Comparison of ENCODE assay signal across 22 mouse cellular contexts in genomic region chr16:96971768-96972167, GRCm38 (mm10).
A peak's percentile ranks its signal among the peaks of the same experiment; 100 is the strongest.
DNase-seq lines count a peak whose midpoint lies in the region; ATAC-seq and TF ChIP-seq lines count a peak whose summit lies in the region.
"Had no signal": no experiment of that assay in that cellular context is flagged by ENCODE, and none has a peak within 500 bp of the region (broad histone marks: within the 10 kb centered on the region; RNA-seq: fewer than 3 reads in every experiment).

No protein-coding gene starts in this region.

- no peaks in the 10 kb centered on the region for H3K36me3 ChIP-seq in hindbrain, embryonic 13.5 days
- no peaks in the 10 kb centered on the region for H3K36me3 ChIP-seq in hindbrain, postnatal 0 days (ENCODE audit: insufficient read depth, low read length)
- no peaks in the 10 kb centered on the region for H3K36me3 ChIP-seq in midbrain, embryonic 12.5 days
- no peaks in the 10 kb centered on the region for H3K36me3 ChIP-seq in midbrain, embryonic 11.5 days (ENCODE audit: control insufficient read depth, insufficient read depth, low read length)
- no peaks in the 10 kb centered on the region for H3K36me3 ChIP-seq in midbrain, postnatal 0 days (ENCODE audit: insufficient read depth, low read length)
- H3K36me3 ChIP-seq: embryonic facial prominence, embryonic 15.5 days; forebrain, embryonic 10.5 days; heart, embryonic 12.5 days; hindbrain, embryonic 10.5 days had no signal

- H3K27ac ChIP-seq in hindbrain, embryonic 13.5 days = peak overlapping the region; percentile 45; the same call in 1 of the 2 replicates
- no peak overlapping the region for H3K27ac ChIP-seq in hindbrain, postnatal 0 days
- H3K27ac ChIP-seq in midbrain, embryonic 12.5 days (replicated peaks) = peak overlapping the region; percentile 2; the same call in 1 of the 2 replicates
- H3K27ac ChIP-seq in midbrain, embryonic 11.5 days (ENCODE audit: low read depth, low read length) = no peak overlapping the region
- H3K27ac ChIP-seq in midbrain, postnatal 0 days (ENCODE audit: low read depth, low read length) = peak overlapping the region; percentile 64
- H3K27ac ChIP-seq: embryonic facial prominence, embryonic 15.5 days; forebrain, embryonic 10.5 days; gastrocnemius, adult 2 months; hindbrain, embryonic 10.5 days had no signal

- WGBS in hindbrain, embryonic 13.5 days = 78% methylated on average over 4 of the region's 4 CpGs
- WGBS in hindbrain, postnatal 0 days = 73% methylated on average over 4 of the region's 4 CpGs
- 51% methylated on average over 4 of the region's 4 CpGs for WGBS in midbrain, embryonic 12.5 days
- WGBS in midbrain, embryonic 11.5 days = 66% methylated on average over 4 of the region's 4 CpGs
- WGBS in midbrain, postnatal 0 days = 37% methylated on average over 4 of the region's 4 CpGs

- TF ChIP-seq CTCF in hindbrain, postnatal 0 days (IDR thresholded peaks at IDR 0.05; ENCODE audit: low read depth) = no peak
- TF ChIP-seq CTCF in brain, embryonic 14.5 days (IDR thresholded peaks at IDR 0.05; ENCODE audit: borderline replicate concordance, extremely low read depth, insufficient read depth, insufficient read length) = no peak
- no peak for TF ChIP-seq CTCF in midbrain, postnatal 0 days (IDR thresholded peaks at IDR 0.05)

- H3K9ac ChIP-seq in hindbrain, embryonic 13.5 days = no peak overlapping the region
- no peak overlapping the region for H3K9ac ChIP-seq in hindbrain, postnatal 0 days (replicated peaks; ENCODE audit: low read length)
- no peak overlapping the region for H3K9ac ChIP-seq in midbrain, embryonic 12.5 days (replicated peaks)
- no peak overlapping the region for H3K9ac ChIP-seq in midbrain, embryonic 11.5 days (ENCODE audit: low read length)
- H3K9ac ChIP-seq in midbrain, postnatal 0 days (replicated peaks; ENCODE audit: low read length, poor library complexity, severe bottlenecking) = no peak overlapping the region
- H3K9ac ChIP-seq: embryonic facial prominence, embryonic 15.5 days; heart, embryonic 12.5 days had no signal

- no peaks in the 10 kb centered on the region for H3K27me3 ChIP-seq in hindbrain, embryonic 13.5 days
- no peaks in the 10 kb centered on the region for H3K27me3 ChIP-seq in hindbrain, postnatal 0 days (ENCODE audit: insufficient read depth, low read length)
- H3K27me3 ChIP-seq in midbrain, embryonic 12.5 days = no peaks in the 10 kb centered on the region
- no peaks in the 10 kb centered on the region for H3K27me3 ChIP-seq in midbrain, embryonic 11.5 days (ENCODE audit: control insufficient read depth, insufficient read depth, low read length)
- H3K27me3 ChIP-seq in midbrain, postnatal 0 days (ENCODE audit: insufficient read depth, low read length) = no peaks in the 10 kb centered on the region
- H3K27me3 ChIP-seq: embryonic facial prominence, embryonic 15.5 days; heart, embryonic 12.5 days had no signal

- H3K4me2 ChIP-seq in hindbrain, embryonic 13.5 days = no peak overlapping the region
- H3K4me2 ChIP-seq in hindbrain, postnatal 0 days (ENCODE audit: low read depth, low read length) = no peak overlapping the region
- H3K4me2 ChIP-seq in midbrain, embryonic 12.5 days (replicated peaks) = no peak overlapping the region
- no peak overlapping the region for H3K4me2 ChIP-seq in midbrain, embryonic 11.5 days
- no peak overlapping the region for H3K4me2 ChIP-seq in midbrain, postnatal 0 days (ENCODE audit: low read depth, low read length, poor library complexity, severe bottlenecking)
- H3K4me2 ChIP-seq: embryonic facial prominence, embryonic 15.5 days; heart, embryonic 12.5 days had no signal

- no peaks in the 10 kb centered on the region for H3K9me3 ChIP-seq in hindbrain, embryonic 13.5 days
- H3K9me3 ChIP-seq in hindbrain, postnatal 0 days (ENCODE audit: low read length) = no peaks in the 10 kb centered on the region
- no peaks in the 10 kb centered on the region for H3K9me3 ChIP-seq in midbrain, embryonic 12.5 days
- no peaks in the 10 kb centered on the region for H3K9me3 ChIP-seq in midbrain, embryonic 11.5 days (ENCODE audit: control insufficient read depth, low read length)
- no peaks in the 10 kb centered on the region for H3K9me3 ChIP-seq in midbrain, postnatal 0 days (ENCODE audit: low read length)
- H3K9me3 ChIP-seq: embryonic facial prominence, embryonic 15.5 days; forebrain, embryonic 10.5 days; heart, embryonic 12.5 days; hindbrain, embryonic 10.5 days had no signal

- H3K4me3 ChIP-seq in hindbrain, embryonic 13.5 days = no peak overlapping the region
- H3K4me3 ChIP-seq in hindbrain, postnatal 0 days (ENCODE audit: low read length) = no peak overlapping the region
- H3K4me3 ChIP-seq in midbrain, embryonic 12.5 days = no peak overlapping the region
- no peak overlapping the region for H3K4me3 ChIP-seq in midbrain, embryonic 11.5 days (ENCODE audit: low read depth, low read length)
- no peak overlapping the region for H3K4me3 ChIP-seq in midbrain, postnatal 0 days (ENCODE audit: low read depth, low read length)
- H3K4me3 ChIP-seq: embryonic facial prominence, embryonic 15.5 days; erythroblast, embryonic 14.5 days; forebrain, embryonic 10.5 days; gastrocnemius, adult 2 months; heart, embryonic 12.5 days; hindbrain, embryonic 10.5 days had no signal

- H3K4me1 ChIP-seq in hindbrain, embryonic 13.5 days (replicated peaks) = peaks cover 24% of the 10 kb centered on the region
- peaks cover 11% of the 10 kb centered on the region; the same call in 1 of the 2 replicates for H3K4me1 ChIP-seq in hindbrain, postnatal 0 days (ENCODE audit: insufficient read depth, low read length)
- H3K4me1 ChIP-seq in midbrain, embryonic 12.5 days = peaks cover 25% of the 10 kb centered on the region; the same call in 1 of the 2 replicates
- H3K4me1 ChIP-seq in midbrain, embryonic 11.5 days (ENCODE audit: control insufficient read depth, insufficient read depth, low read length) = peaks cover 9% of the 10 kb centered on the region
- H3K4me1 ChIP-seq in midbrain, postnatal 0 days (ENCODE audit: insufficient read depth, low read length) = peaks cover 12% of the 10 kb centered on the region; the same call in 1 of the 2 replicates
- H3K4me1 ChIP-seq: embryonic facial prominence, embryonic 15.5 days; forebrain, embryonic 10.5 days had no signal

- no peak for DNase-seq in hindbrain, postnatal 0 days (ENCODE audit: low spot score)
- no peak for DNase-seq in midbrain, embryonic 11.5 days (ENCODE audit: low spot score, missing footprints)
- DNase-seq in brain, embryonic 14.5 days (ENCODE audit: low read depth) = peak; percentile 73
- no peak for DNase-seq in midbrain, postnatal 0 days (ENCODE audit: low spot score)
- DNase-seq in Muller cell, postnatal 12 days (ENCODE audit: inconsistent ontology term) = no peak
- no peak for DNase-seq in cerebellum, postnatal 4 days (ENCODE audit: low spot score in 2 of 2)
- DNase-seq: adrenal gland, adult 8-10 months; adrenal gland, postnatal 36 days; cerebellum, adult 11 months; cerebellum, adult 8-10 months; cerebellum, postnatal 14 days; gastrocnemius, adult 2 months; gastrocnemius, postnatal 25 days had no signal

- ATAC-seq in hindbrain, embryonic 13.5 days (ENCODE audit: low FRiP score) = no peak
- ATAC-seq in hindbrain, postnatal 0 days = no peak
- no peak for ATAC-seq in midbrain, embryonic 12.5 days (ENCODE audit: low FRiP score, low read depth)
- ATAC-seq in midbrain, embryonic 11.5 days (ENCODE audit: low FRiP score) = no peak
- ATAC-seq in midbrain, postnatal 0 days (ENCODE audit: low FRiP score) = peak; percentile 61
- ATAC-seq: forebrain, embryonic 14.5 days; inflammation-experienced regulatory T-cells, adult 6 months had no signal

- no peak for TF ChIP-seq POLR2A in brain, embryonic 14.5 days (IDR thresholded peaks at IDR 0.05; ENCODE audit: borderline replicate concordance, extremely low read depth, insufficient read depth, insufficient read length, poor library complexity, severe bottlenecking)

Comparison
In these comparisons a context has a peak if more than half of its experiments do, and no peak if none do; other contexts are left out.
1. H3K27ac ChIP-seq: peak in hindbrain, embryonic 13.5 days (single experiment), midbrain, embryonic 12.5 days (single experiment) and midbrain, postnatal 0 days (single experiment); none in hindbrain, postnatal 0 days (single experiment) and midbrain, embryonic 11.5 days (single experiment).